Mouse (Mus musculus) heart, embryonic 16.5 days (tissue): ENCODE measurements at regions not wholly inside any gene's neighbourhood (a gene's known extent, or its start where the extent isn't known, plus 50 kb on each side); places are given as distances from the start of the nearest gene placed in this dataset.
A peak's percentile ranks its signal among the peaks of the same experiment; 100 is the strongest.

ENCODE experiments used
- ATAC-seq: fragments of 200-750 bp; cut with Nextera tagmentation; replicated peaks from 2 replicates; pipeline ENCODE4 v1.8.0; 2017; ENCODE audit warnings: moderate number of reproducible peaks; ENCODE audit not compliant: insufficient read depth, low FRiP score; ENCODE audit errors: extremely low read depth
- H3K27ac ChIP-seq: fragments of 300-500 bp; sonication (generic); 2 replicates; pipeline ENCODE4 v1.5.1; 2014; ENCODE audit warnings: mild to moderate bottlenecking, low read length, control low read depth, moderate library complexity
- H3K27me3 ChIP-seq: fragments of 300-500 bp; sonication (generic); 2 replicates; pipeline ENCODE4 v1.6.1; 2014; ENCODE audit warnings: low read length, mixed read lengths; ENCODE audit not compliant: control insufficient read depth, insufficient read depth
- H3K36me3 ChIP-seq: fragments of 300-500 bp; sonication (generic); 2 replicates; pipeline ENCODE4 v1.6.1; 2014; ENCODE audit not compliant: control insufficient read depth, insufficient read depth
- H3K4me1 ChIP-seq: fragments of 300-500 bp; sonication (generic); 2 replicates; pipeline ENCODE4 v1.6.1; 2014; ENCODE audit warnings: low read length, mixed read lengths; ENCODE audit not compliant: control insufficient read depth, insufficient read depth
- H3K4me2 ChIP-seq: fragments of 300-500 bp; sonication (generic); 2 replicates; pipeline ENCODE4 v1.6.1; 2014; ENCODE audit warnings: low read depth, mild to moderate bottlenecking, control low read depth, low read length
- H3K4me3 ChIP-seq: fragments of 300-500 bp; sonication (generic); 2 replicates; pipeline ENCODE4 v1.5.1; 2014; ENCODE audit warnings: mild to moderate bottlenecking, control low read depth, low read length
- H3K9ac ChIP-seq: fragments of 300-500 bp; sonication (generic); 2 replicates; pipeline ENCODE4 v1.6.1; 2014; ENCODE audit warnings: low read length, control low read depth
- H3K9me3 ChIP-seq: fragments of 300-500 bp; sonication (generic); replicated peaks from 2 replicates; pipeline ENCODE4 v1.6.1; 2016; ENCODE audit warnings: low read length; ENCODE audit not compliant: control insufficient read depth
- WGBS: fragments of 180-500 bp; shearing (Covaris S2); extraction: QIAGEN DNeasy Blood & Tissue Kit; methylation state at CpG from one replicate; pipeline ENCODE4 v1.1.7; 2014; 5-methylcytosine and 5-hydroxymethylcytosine counted together

- no peak for ATAC-seq
- Histone ChIP-seq H3K9ac (no peak overlapping the region), H3K27me3 (no peaks in the 10 kb centered on the region; the same call in 1 of the 2 replicates), H3K4me1 (peaks cover 5% of the 10 kb centered on the region; the same call in 1 of the 2 replicates), H3K4me3 (no peak overlapping the region), H3K27ac (no peak overlapping the region), H3K4me2 (no peak overlapping the region), H3K36me3 (no peaks in the 10 kb centered on the region), H3K9me3 (no peaks in the 10 kb centered on the region)
- 64% methylated on average over 4 of the region's 4 CpGs for WGBS
These were observed 107.2 kb upstream of the L3mbtl4 start for GRCm38 (mm10) chr17:68166397-68166796.

- H3K27ac ChIP-seq = no peak overlapping the region
- no peak overlapping the region for H3K9ac ChIP-seq
- no peaks in the 10 kb centered on the region for H3K36me3 ChIP-seq
- no peaks in the 10 kb centered on the region; the same call in 1 of the 2 replicates for H3K27me3 ChIP-seq
- H3K9me3 ChIP-seq = no peaks in the 10 kb centered on the region
- H3K4me1 ChIP-seq = no peaks in the 10 kb centered on the region
- 80% methylated on average over 7 of the region's 7 CpGs for WGBS
- no peak for ATAC-seq
- no peak overlapping the region for H3K4me2 ChIP-seq
- H3K4me3 ChIP-seq = no peak overlapping the region
These were observed 100.8 kb upstream of the L3mbtl4 start for GRCm38 (mm10) chr17:68172838-68173237.

- no peak overlapping the region for H3K9ac ChIP-seq
- no peaks in the 10 kb centered on the region for H3K4me1 ChIP-seq
- H3K36me3 ChIP-seq = no peaks in the 10 kb centered on the region
- no peak overlapping the region for H3K27ac ChIP-seq
- no peaks in the 10 kb centered on the region; the same call in 1 of the 2 replicates for H3K9me3 ChIP-seq
- no peak overlapping the region for H3K4me2 ChIP-seq
- no peak overlapping the region for H3K4me3 ChIP-seq
- no peak for ATAC-seq
- WGBS = 59% methylated on average over 9 of the region's 9 CpGs
- no peaks in the 10 kb centered on the region for H3K27me3 ChIP-seq
These were observed 96.9 kb upstream of the L3mbtl4 start for GRCm38 (mm10) chr17:68176611-68177165.

- no peak for ATAC-seq
- no peak overlapping the region for H3K9ac ChIP-seq
- H3K36me3 ChIP-seq = no peaks in the 10 kb centered on the region
- no peak overlapping the region for H3K27ac ChIP-seq
- H3K4me3 ChIP-seq = no peak overlapping the region
- no peak overlapping the region for H3K4me2 ChIP-seq
- no peaks in the 10 kb centered on the region; the same call in 1 of the 2 replicates for H3K9me3 ChIP-seq
- 21% methylated on average over 2 of the region's 2 CpGs for WGBS
- no peaks in the 10 kb centered on the region for H3K4me1 ChIP-seq
- no peaks in the 10 kb centered on the region for H3K27me3 ChIP-seq
These were observed 95.8 kb upstream of the L3mbtl4 start for GRCm38 (mm10) chr17:68177835-68178234.

GRCm38 (mm10) chr17:68185385-68185784, 88.2 kb upstream of the L3mbtl4 start:
- no peak overlapping the region for H3K27ac ChIP-seq
- H3K9me3 ChIP-seq = no peaks in the 10 kb centered on the region

GRCm38 (mm10) chr17:68189888-68190287, 83.7 kb upstream of the L3mbtl4 start:
- H3K9me3 ChIP-seq = no peaks in the 10 kb centered on the region; the same call in 1 of the 2 replicates
- H3K9ac ChIP-seq = no peak overlapping the region
- WGBS = 79% methylated on average over 4 of the region's 4 CpGs
- H3K4me1 ChIP-seq = no peaks in the 10 kb centered on the region
- H3K4me3 ChIP-seq = no peak overlapping the region
- no peak overlapping the region for H3K4me2 ChIP-seq
- no peaks in the 10 kb centered on the region for H3K27me3 ChIP-seq
- no peaks in the 10 kb centered on the region for H3K36me3 ChIP-seq
- H3K27ac ChIP-seq = no peak overlapping the region
- no peak for ATAC-seq

More at GRCm38 (mm10) chr17:68185385-68185784, 88.2 kb upstream of the L3mbtl4 start:
- no peak for ATAC-seq
- 41% methylated on average over 2 of the region's 2 CpGs for WGBS
- Histone ChIP-seq H3K4me2 (no peak overlapping the region), H3K27me3 (no peaks in the 10 kb centered on the region), H3K4me3 (no peak overlapping the region), H3K4me1 (no peaks in the 10 kb centered on the region), H3K9ac (no peak overlapping the region), H3K36me3 (no peaks in the 10 kb centered on the region)

- Histone ChIP-seq H3K36me3 (no peaks in the 10 kb centered on the region), H3K27me3 (no peaks in the 10 kb centered on the region), H3K9me3 (no peaks in the 10 kb centered on the region), H3K4me3 (no peak overlapping the region), H3K27ac (no peak overlapping the region), H3K9ac (no peak overlapping the region), H3K4me2 (no peak overlapping the region), H3K4me1 (no peaks in the 10 kb centered on the region)
- ATAC-seq = no peak
- 80% methylated on average over 4 of the region's 4 CpGs for WGBS
These were observed 68.1 kb upstream of the L3mbtl4 start for GRCm38 (mm10) chr17:68205545-68205944.

GRCm38 (mm10) chr17:68208837-68209236, 64.8 kb upstream of the L3mbtl4 start:
- Histone ChIP-seq H3K4me2 (no peak overlapping the region), H3K27me3 (no peaks in the 10 kb centered on the region), H3K9ac (no peak overlapping the region), H3K9me3 (no peaks in the 10 kb centered on the region), H3K36me3 (no peaks in the 10 kb centered on the region), H3K27ac (no peak overlapping the region), H3K4me1 (peaks cover 2% of the 10 kb centered on the region; the same call in 1 of the 2 replicates), H3K4me3 (no peak overlapping the region)
- WGBS = 20% methylated on average over 2 of the region's 2 CpGs
- ATAC-seq = no peak

GRCm38 (mm10) chr17:68210313-68211254, 63.0 kb upstream of the L3mbtl4 start:
- 15% methylated on average over 14 of the region's 14 CpGs for WGBS
- no peak overlapping the region for H3K27ac ChIP-seq
- peak overlapping the region; percentile 54 for H3K4me2 ChIP-seq
- H3K9me3 ChIP-seq = 0 out of 2 replicates have a peak, but pooled peaks cover 2% of the 10 kb centered on the region
- H3K4me1 ChIP-seq = peaks cover 2% of the 10 kb centered on the region; the same call in 1 of the 2 replicates
- peak; percentile 67; the same call in 1 of the 2 replicates for ATAC-seq
- H3K4me3 ChIP-seq = peak overlapping the region; percentile 18
- H3K27me3 ChIP-seq = no peaks in the 10 kb centered on the region
- no peaks in the 10 kb centered on the region for H3K36me3 ChIP-seq
- no peak overlapping the region for H3K9ac ChIP-seq
